Mouse (Mus musculus) midbrain, embryonic 13.5 days (tissue): ENCODE results near the gene Mrpl2. TPM values are rescaled to one million over a fixed set of nuclear protein-coding genes. Genes with fewer than 3 reads are reported as not detected.

Experiments
- ATAC-seq: fragments of 200-750 bp; cut with Nextera tagmentation; 2 replicates; pipeline ENCODE4 v1.8.0; 2017; ENCODE audit warnings: mild to moderate bottlenecking, moderate TSS enrichment, moderate library complexity
- H3K27ac ChIP-seq: fragments of 300-500 bp; sonication (generic); 2 replicates; pipeline ENCODE4 v1.5.1; 2015; ENCODE audit warnings: inconsistent platforms, mild to moderate bottlenecking, moderate library complexity
- H3K27me3 ChIP-seq: fragments of 300-500 bp; sonication (generic); 2 replicates; pipeline ENCODE4 v1.6.1; 2015; ENCODE audit warnings: mild to moderate bottlenecking, inconsistent platforms
- H3K36me3 ChIP-seq: fragments of 300-500 bp; sonication (generic); 2 replicates; pipeline ENCODE4 v1.6.1; 2015; ENCODE audit warnings: mild to moderate bottlenecking, inconsistent platforms
- H3K4me1 ChIP-seq: fragments of 300-500 bp; sonication (generic); replicated peaks from 2 replicates; pipeline ENCODE4 v1.6.1; 2015; ENCODE audit warnings: inconsistent platforms
- H3K4me2 ChIP-seq: fragments of 300-500 bp; sonication (generic); replicated peaks from 2 replicates; pipeline ENCODE4 v1.6.1; 2015; ENCODE audit warnings: moderate library complexity, mild to moderate bottlenecking, inconsistent platforms
- H3K4me3 ChIP-seq: fragments of 300-500 bp; sonication (generic); replicated peaks from 2 replicates; pipeline ENCODE4 v1.5.1; 2015; ENCODE audit warnings: mild to moderate bottlenecking, inconsistent platforms
- H3K9ac ChIP-seq: fragments of 300-500 bp; sonication (generic); replicated peaks from 2 replicates; pipeline ENCODE4 v1.6.1; 2015; ENCODE audit warnings: mild to moderate bottlenecking, inconsistent platforms
- H3K9me3 ChIP-seq: fragments of 300-500 bp; sonication (generic); 2 replicates; pipeline ENCODE4 v1.6.1; 2016; ENCODE audit warnings: mild to moderate bottlenecking, inconsistent platforms
- WGBS: fragments of 180-500 bp; shearing (Covaris S2); methylation state at CpG from one replicate; pipeline ENCODE4 v1.1.7; 2015; 5-methylcytosine and 5-hydroxymethylcytosine counted together
- polyA plus RNA-seq: library from polyadenylated mRNA; unstranded; fragments of >200 nt; fragmentation: Nextera tagmentation; extraction: Ambion mirVana; gene quantifications from 2 replicates; pipeline ENCODE4 v1.2.1, GENCODE M21; 2015

The Mrpl2 gene
- polyA plus RNA-seq, 1 experiment from 2014 or later = 89.5 TPM

- Histone ChIP-seq H3K27me3 (no peaks in the 10 kb centered on the region), H3K4me3 (peak within 1 kb of the TSS; percentile 71), H3K4me2 (peak within 1 kb of the TSS; percentile 82), H3K4me1 (peaks cover 46% of the 10 kb centered on the region), H3K36me3 (peaks cover 48% of the 10 kb centered on the region), H3K27ac (peak within 1 kb of the TSS; percentile 91; the same call in 1 of the 2 replicates), H3K9ac (peak within 1 kb of the TSS; percentile 69), H3K9me3 (no peaks in the 10 kb centered on the region)
- WGBS = 79% methylated on average over 9 of the region's 9 CpGs
- no peak for ATAC-seq
Observed at GRCm38 (mm10) chr17:46678416-46678815, 32.4 kb downstream of the Mrpl2 start, which contains the start of gene Mea1. Mea1 (plus strand) TSS chr17:46678793.

- WGBS = 71% methylated on average over 9 of the region's 9 CpGs
Observed at GRCm38 (mm10) chr17:46678911-46679310, 32.9 kb downstream of the Mrpl2 start.

GRCm38 (mm10) chr17:46679843-46680759 lies 34.1 kb downstream of the Mrpl2 start:
- Histone ChIP-seq H3K9ac (peak overlapping the region; percentile 69), H3K4me1 (peaks cover 33% of the 10 kb centered on the region), H3K27me3 (no peaks in the 10 kb centered on the region), H3K4me3 (peak overlapping the region; percentile 71), H3K36me3 (peaks cover 59% of the 10 kb centered on the region), H3K9me3 (no peaks in the 10 kb centered on the region), H3K4me2 (peak overlapping the region; percentile 82), H3K27ac (peak overlapping the region; percentile 91)
- under 1% methylated on average over 34 of the region's 34 CpGs for WGBS
- ATAC-seq = no peak

More at GRCm38 (mm10) chr17:46678911-46679310, 32.9 kb downstream of the Mrpl2 start:
- H3K27ac ChIP-seq = no peak overlapping the region
- peaks cover 53% of the 10 kb centered on the region for H3K36me3 ChIP-seq
- peaks cover 41% of the 10 kb centered on the region for H3K4me1 ChIP-seq
- no peaks in the 10 kb centered on the region for H3K9me3 ChIP-seq
- peak overlapping the region; percentile 82 for H3K4me2 ChIP-seq
- H3K9ac ChIP-seq = peak overlapping the region; percentile 69
- H3K4me3 ChIP-seq = peak overlapping the region; percentile 71
- ATAC-seq = no peak
- H3K27me3 ChIP-seq = no peaks in the 10 kb centered on the region

GRCm38 (mm10) chr17:46680760-46681373 lies 34.8 kb downstream of the Mrpl2 start, which contains the start of gene Klhdc3:
Klhdc3 (minus strand) TSS chr17:46680914.
- no peaks in the 10 kb centered on the region for H3K27me3 ChIP-seq
- peaks cover 32% of the 10 kb centered on the region for H3K4me1 ChIP-seq
- H3K4me2 ChIP-seq = peak within 1 kb of the TSS; percentile 92
- peak within 1 kb of the TSS; percentile 80 for H3K9ac ChIP-seq
- under 1% methylated on average over 49 of the region's 49 CpGs for WGBS
- peak; percentile 97 for ATAC-seq
- no peaks in the 10 kb centered on the region for H3K9me3 ChIP-seq
- peak within 1 kb of the TSS; percentile 71 for H3K4me3 ChIP-seq
- H3K27ac ChIP-seq = peak within 1 kb of the TSS; percentile 91
- peaks cover 59% of the 10 kb centered on the region for H3K36me3 ChIP-seq

GRCm38 (mm10) chr17:46681466-46682118 lies 35.6 kb downstream of the Mrpl2 start:
- Histone ChIP-seq H3K27me3 (no peaks in the 10 kb centered on the region), H3K36me3 (peaks cover 59% of the 10 kb centered on the region), H3K9me3 (no peaks in the 10 kb centered on the region), H3K9ac (peak overlapping the region; percentile 80), H3K4me1 (peaks cover 32% of the 10 kb centered on the region), H3K4me2 (peak overlapping the region; percentile 92), H3K27ac (peak overlapping the region; percentile 66; the same call in 1 of the 2 replicates), H3K4me3 (peak overlapping the region; percentile 71)
- 27% methylated on average over 12 of the region's 12 CpGs for WGBS
- 0 out of 2 replicates have a peak, but pooled peaks have one; percentile 2 for ATAC-seq

GRCm38 (mm10) chr17:46682654-46683389 lies 36.8 kb downstream of the Mrpl2 start:
- H3K9me3 ChIP-seq = no peaks in the 10 kb centered on the region
- peaks cover 32% of the 10 kb centered on the region for H3K4me1 ChIP-seq
- 86% methylated on average over 16 of the region's 16 CpGs for WGBS
- ATAC-seq = no peak
- no peak overlapping the region for H3K9ac ChIP-seq
- no peak overlapping the region for H3K4me3 ChIP-seq
- H3K27me3 ChIP-seq = no peaks in the 10 kb centered on the region
- peaks cover 57% of the 10 kb centered on the region for H3K36me3 ChIP-seq
- no peak overlapping the region for H3K4me2 ChIP-seq
- H3K27ac ChIP-seq = no peak overlapping the region

GRCm38 (mm10) chr17:46685913-46686312 lies 39.9 kb downstream of the Mrpl2 start:
- Histone ChIP-seq H3K4me1 (peaks cover 10% of the 10 kb centered on the region), H3K9ac (no peak overlapping the region), H3K4me2 (no peak overlapping the region), H3K27me3 (no peaks in the 10 kb centered on the region), H3K4me3 (no peak overlapping the region), H3K36me3 (peaks cover 52% of the 10 kb centered on the region), H3K9me3 (no peaks in the 10 kb centered on the region), H3K27ac (no peak overlapping the region)
- ATAC-seq = no peak
- WGBS = 92% methylated on average over 6 of the region's 6 CpGs

- Histone ChIP-seq H3K4me3 (no peak overlapping the region), H3K9me3 (no peaks in the 10 kb centered on the region), H3K36me3 (peaks cover 36% of the 10 kb centered on the region), H3K9ac (no peak overlapping the region), H3K27me3 (no peaks in the 10 kb centered on the region), H3K4me2 (no peak overlapping the region), H3K4me1 (no peaks in the 10 kb centered on the region), H3K27ac (no peak overlapping the region)
- WGBS = 97% methylated on average over 12 of the region's 12 CpGs
- ATAC-seq = no peak
Observed at GRCm38 (mm10) chr17:46690665-46691064, 44.6 kb downstream of the Mrpl2 start.

- Histone ChIP-seq H3K27me3 (no peaks in the 10 kb centered on the region), H3K27ac (no peak overlapping the region), H3K4me3 (no peak overlapping the region), H3K9ac (no peak overlapping the region), H3K36me3 (peaks cover 36% of the 10 kb centered on the region), H3K4me1 (no peaks in the 10 kb centered on the region), H3K4me2 (no peak overlapping the region), H3K9me3 (no peaks in the 10 kb centered on the region)
- 96% methylated on average over 2 of the region's 2 CpGs for WGBS
- no peak for ATAC-seq
Observed at GRCm38 (mm10) chr17:46691390-46691789, 45.4 kb downstream of the Mrpl2 start.

- no peak overlapping the region for H3K4me2 ChIP-seq
- no peaks in the 10 kb centered on the region for H3K9me3 ChIP-seq
- ATAC-seq = no peak
- H3K36me3 ChIP-seq = peaks cover 43% of the 10 kb centered on the region
- H3K27ac ChIP-seq = no peak overlapping the region
- 82% methylated on average over 1 of the region's 1 CpGs for WGBS
- H3K27me3 ChIP-seq = no peaks in the 10 kb centered on the region
- H3K4me3 ChIP-seq = no peak overlapping the region
- no peak overlapping the region for H3K9ac ChIP-seq
- no peaks in the 10 kb centered on the region for H3K4me1 ChIP-seq
Observed at GRCm38 (mm10) chr17:46694517-46695063, 48.6 kb downstream of the Mrpl2 start.

- Histone ChIP-seq H3K4me2 (no peak overlapping the region), H3K27ac (no peak overlapping the region), H3K27me3 (no peaks in the 10 kb centered on the region), H3K36me3 (peaks cover 37% of the 10 kb centered on the region), H3K4me1 (peaks cover 27% of the 10 kb centered on the region), H3K9ac (no peak overlapping the region), H3K9me3 (no peaks in the 10 kb centered on the region), H3K4me3 (no peak overlapping the region)
- no peak for ATAC-seq
- 95% methylated on average over 6 of the region's 6 CpGs for WGBS
Observed at GRCm38 (mm10) chr17:46698515-46698914, 52.5 kb downstream of the Mrpl2 start.
